10 mouse cellular contexts compared by ENCODE assay signal in genomic region chr14:49238206-49238605, GRCm38 (mm10). TPM values are rescaled to one million over a fixed set of nuclear protein-coding genes. Genes with fewer than 3 reads are reported as not detected.
DNase-seq lines count a peak whose midpoint lies in the region; ATAC-seq lines count a peak whose summit lies in the region.
"Had no signal": no experiment of that assay in that cellular context is flagged by ENCODE, and none has a peak within 500 bp of the region (broad histone marks: within the 10 kb centered on the region; RNA-seq: fewer than 3 reads in every experiment).

No protein-coding gene starts in this region.

- H3K4me1 ChIP-seq in liver, embryonic 11.5 days (replicated peaks; ENCODE audit: control insufficient read depth, insufficient read depth, low read length): no peaks in the 10 kb centered on the region
- no peaks in the 10 kb centered on the region for H3K4me1 ChIP-seq in intestine, embryonic 16.5 days (ENCODE audit: control insufficient read depth, insufficient read depth, low read length)
- no peaks in the 10 kb centered on the region for H3K4me1 ChIP-seq in midbrain, embryonic 13.5 days (replicated peaks)
- H3K4me1 ChIP-seq in stomach, embryonic 16.5 days (ENCODE audit: control insufficient read depth, insufficient read depth, low read length): 0 out of 2 replicates have a peak, but pooled peaks cover 2% of the 10 kb centered on the region

- ATAC-seq in liver, embryonic 11.5 days (replicated peaks; ENCODE audit: low FRiP score): no peak
- ATAC-seq in intestine, embryonic 16.5 days: peak; percentile 76
- peak; percentile 89 for ATAC-seq in midbrain, embryonic 13.5 days
- ATAC-seq in stomach, embryonic 16.5 days (ENCODE audit: insufficient read depth, low FRiP score): peak; percentile 71; the same call in 1 of the 2 replicates

- H3K27me3 ChIP-seq in liver, embryonic 11.5 days (replicated peaks; ENCODE audit: control insufficient read depth, insufficient read depth, low read length): no peaks in the 10 kb centered on the region
- no peaks in the 10 kb centered on the region for H3K27me3 ChIP-seq in intestine, embryonic 16.5 days (replicated peaks; ENCODE audit: control insufficient read depth, insufficient read depth, low read length)
- H3K27me3 ChIP-seq in midbrain, embryonic 13.5 days: 0 out of 2 replicates have a peak, but pooled peaks cover 3% of the 10 kb centered on the region
- H3K27me3 ChIP-seq in stomach, embryonic 16.5 days (ENCODE audit: control insufficient read depth, insufficient read depth, low read length): no peaks in the 10 kb centered on the region

- no peak overlapping the region for H3K4me2 ChIP-seq in liver, embryonic 11.5 days
- H3K4me2 ChIP-seq in intestine, embryonic 16.5 days (ENCODE audit: low read depth, low read length): no peak overlapping the region
- no peak overlapping the region for H3K4me2 ChIP-seq in midbrain, embryonic 13.5 days (replicated peaks)
- H3K4me2 ChIP-seq in stomach, embryonic 16.5 days (ENCODE audit: low read depth, low read length): no peak overlapping the region

- 35% methylated on average over 11 of the region's 11 CpGs for WGBS in liver, embryonic 11.5 days
- WGBS in intestine, embryonic 16.5 days: 37% methylated on average over 11 of the region's 11 CpGs
- WGBS in midbrain, embryonic 13.5 days: 36% methylated on average over 11 of the region's 11 CpGs
- WGBS in stomach, embryonic 16.5 days: 26% methylated on average over 11 of the region's 11 CpGs

- no peak overlapping the region for H3K27ac ChIP-seq in liver, embryonic 11.5 days (ENCODE audit: low read depth, low read length)
- no peak overlapping the region for H3K27ac ChIP-seq in intestine, embryonic 16.5 days (ENCODE audit: low read length)
- H3K27ac ChIP-seq in midbrain, embryonic 13.5 days: no peak overlapping the region
- H3K27ac ChIP-seq in stomach, embryonic 16.5 days (ENCODE audit: low read length): no peak overlapping the region
- H3K27ac ChIP-seq: macrophage had no signal

- no peaks in the 10 kb centered on the region for H3K9me3 ChIP-seq in liver, embryonic 11.5 days (ENCODE audit: control insufficient read depth, low read length)
- no peaks in the 10 kb centered on the region for H3K9me3 ChIP-seq in intestine, embryonic 16.5 days (ENCODE audit: control insufficient read depth, low read length)
- no peaks in the 10 kb centered on the region for H3K9me3 ChIP-seq in midbrain, embryonic 13.5 days
- no peaks in the 10 kb centered on the region for H3K9me3 ChIP-seq in stomach, embryonic 16.5 days (replicated peaks; ENCODE audit: control insufficient read depth, low read length)
- H3K9me3 ChIP-seq: G1E had no signal

- H3K36me3 ChIP-seq in liver, embryonic 11.5 days (ENCODE audit: control insufficient read depth, insufficient read depth, low read length): no peaks in the 10 kb centered on the region
- H3K36me3 ChIP-seq in intestine, embryonic 16.5 days (ENCODE audit: control insufficient read depth, insufficient read depth, low read length): no peaks in the 10 kb centered on the region
- no peaks in the 10 kb centered on the region for H3K36me3 ChIP-seq in midbrain, embryonic 13.5 days
- H3K36me3 ChIP-seq in stomach, embryonic 16.5 days (ENCODE audit: control insufficient read depth, insufficient read depth, low read length): no peaks in the 10 kb centered on the region
- H3K36me3 ChIP-seq: G1E had no signal

- peak; percentile 48 for DNase-seq in liver
- no peak for DNase-seq in liver, embryonic 11.5 days (ENCODE audit: low spot score)
- peak; percentile 77 for DNase-seq in cerebellum, adult 9-11 months
- DNase-seq in frontal cortex, postnatal 10 days (ENCODE audit: low spot score in 2 of 2): peak; percentile 32 to 61
- DNase-seq in left cerebral cortex, adult 8-10 months (ENCODE audit: low spot score in 2 of 2): peak; percentile 28 to 40

- H3K9ac ChIP-seq in liver, embryonic 11.5 days (ENCODE audit: low read depth, low read length): no peak overlapping the region
- H3K9ac ChIP-seq in intestine, embryonic 16.5 days (ENCODE audit: low read depth, low read length): no peak overlapping the region
- H3K9ac ChIP-seq in midbrain, embryonic 13.5 days (replicated peaks): no peak overlapping the region
- H3K9ac ChIP-seq in stomach, embryonic 16.5 days (ENCODE audit: low read length): no peak overlapping the region

- no peak overlapping the region for H3K4me3 ChIP-seq in liver, embryonic 11.5 days (ENCODE audit: low read depth, low read length)
- no peak overlapping the region for H3K4me3 ChIP-seq in intestine, embryonic 16.5 days (ENCODE audit: low read length)
- H3K4me3 ChIP-seq in midbrain, embryonic 13.5 days (replicated peaks): no peak overlapping the region
- H3K4me3 ChIP-seq in stomach, embryonic 16.5 days (replicated peaks; ENCODE audit: low read length): no peak overlapping the region

RNA-seq across cellular contexts. Expression of gene ccdc198, which starts 7.1 kb away (rescaled TPM):
- 2.2 and 2.6 TPM in 2 replicates for polyA plus RNA-seq in liver, embryonic 11.5 days (2014; fragmentation: Nextera tagmentation; extraction: Ambion mirVana)
- polyA plus RNA-seq in intestine, embryonic 16.5 days (2015; fragmentation: Nextera tagmentation; extraction: Ambion mirVana): 141 and 177 TPM in 2 replicates
- total RNA-seq in left cerebral cortex, adult 8-10 months (2022): not detected
- 0.26 and 0.27 TPM in 2 replicates for polyA plus RNA-seq in midbrain, embryonic 13.5 days (2015; fragmentation: Nextera tagmentation; extraction: Ambion mirVana)
- 18.5 and 20.9 TPM in 2 replicates for polyA plus RNA-seq in stomach, embryonic 16.5 days (2015; fragmentation: Nextera tagmentation; extraction: Ambion mirVana)
- polyA plus RNA-seq: G1E, macrophage had no signal
